Mouse (Mus musculus) lung, embryonic 14.5 days (tissue): ENCODE measurements at regions not wholly inside any gene's neighbourhood (a gene's known extent, or its start where the extent isn't known, plus 50 kb on each side); places are given as distances from the start of the nearest gene placed in this dataset.

ENCODE experiments used
- ATAC-seq: fragments of 200-750 bp; cut with Nextera tagmentation; 2 replicates; pipeline ENCODE4 v1.8.0; 2017; ENCODE audit warnings: mild to moderate bottlenecking, moderate TSS enrichment, moderate library complexity; ENCODE audit not compliant: insufficient read depth
- DNase-seq: peaks from one replicate; pipeline ENCODE4 v3.0.0-alpha.2; 2015
- H3K27ac ChIP-seq: fragments of 300-500 bp; sonication (generic); 2 replicates; pipeline ENCODE4 v1.5.1; 2014; ENCODE audit warnings: low read depth, mild to moderate bottlenecking, moderate library complexity
- H3K27me3 ChIP-seq: fragments of 300-500 bp; sonication (generic); 2 replicates; pipeline ENCODE4 v1.6.1; 2014; ENCODE audit warnings: low read length, control low read depth; ENCODE audit not compliant: insufficient read depth
- H3K36me3 ChIP-seq: fragments of 300-500 bp; sonication (generic); 2 replicates; pipeline ENCODE4 v1.6.1; 2014; ENCODE audit warnings: control low read depth; ENCODE audit not compliant: insufficient read depth
- H3K4me1 ChIP-seq: fragments of 300-500 bp; sonication (generic); 2 replicates; pipeline ENCODE4 v1.6.1; 2014; ENCODE audit warnings: antibody characterized with exemption, control low read depth; ENCODE audit not compliant: insufficient read depth
- H3K4me2 ChIP-seq: fragments of 300-500 bp; sonication (generic); 2 replicates; pipeline ENCODE4 v1.6.1; 2014; ENCODE audit warnings: mild to moderate bottlenecking
- H3K4me3 ChIP-seq: fragments of 300-500 bp; sonication (generic); 2 replicates; pipeline ENCODE4 v1.5.1; 2014; ENCODE audit warnings: low read depth, low read length
- H3K9ac ChIP-seq: fragments of 300-500 bp; sonication (generic); 2 replicates; pipeline ENCODE4 v1.6.1; 2014
- H3K9me3 ChIP-seq: fragments of 300-500 bp; sonication (generic); 2 replicates; pipeline ENCODE4 v1.6.1; 2016; ENCODE audit warnings: low read depth, low read length, control low read depth
- CTCF ChIP-seq: IDR thresholded peaks from 2 replicates; pipeline ENCODE4 v1.5.1; 2016; ENCODE audit warnings: antibody characterized with exemption, low read depth
- WGBS: fragments of 180-500 bp; shearing (Covaris S2); extraction: QIAGEN DNeasy Blood & Tissue Kit; methylation state at CpG from one replicate; pipeline ENCODE4 v1.1.7; 2014; 5-methylcytosine and 5-hydroxymethylcytosine counted together

GRCm38 (mm10) chr13:45130516-45131249 lies 52.2 kb downstream of the Gm9817 start:
- no peak for ATAC-seq

GRCm38 (mm10) chr13:45140616-45141015 lies 62.1 kb downstream of the Gm9817 start:
- no peak for TF ChIP-seq CTCF
- Histone ChIP-seq H3K36me3 (no peaks in the 10 kb centered on the region), H3K9me3 (no peaks in the 10 kb centered on the region), H3K27ac (no peak overlapping the region), H3K9ac (no peak overlapping the region), H3K4me3 (no peak overlapping the region), H3K27me3 (no peaks in the 10 kb centered on the region), H3K4me2 (no peak overlapping the region), H3K4me1 (no peaks in the 10 kb centered on the region)
- no peak for DNase-seq
- ATAC-seq = no peak
- 64% methylated on average over 2 of the region's 2 CpGs for WGBS

More at GRCm38 (mm10) chr13:45130516-45131249, 52.2 kb downstream of the Gm9817 start:
- H3K27ac ChIP-seq = no peak overlapping the region
- no peaks in the 10 kb centered on the region for H3K4me1 ChIP-seq
- DNase-seq = no peak
- H3K36me3 ChIP-seq = no peaks in the 10 kb centered on the region
- WGBS = 45% methylated on average over 4 of the region's 4 CpGs
- H3K4me3 ChIP-seq = no peak overlapping the region
- no peaks in the 10 kb centered on the region for H3K27me3 ChIP-seq
- H3K9ac ChIP-seq = no peak overlapping the region
- no peak overlapping the region for H3K4me2 ChIP-seq
- no peak for TF ChIP-seq CTCF
- H3K9me3 ChIP-seq = no peaks in the 10 kb centered on the region

DNA sequence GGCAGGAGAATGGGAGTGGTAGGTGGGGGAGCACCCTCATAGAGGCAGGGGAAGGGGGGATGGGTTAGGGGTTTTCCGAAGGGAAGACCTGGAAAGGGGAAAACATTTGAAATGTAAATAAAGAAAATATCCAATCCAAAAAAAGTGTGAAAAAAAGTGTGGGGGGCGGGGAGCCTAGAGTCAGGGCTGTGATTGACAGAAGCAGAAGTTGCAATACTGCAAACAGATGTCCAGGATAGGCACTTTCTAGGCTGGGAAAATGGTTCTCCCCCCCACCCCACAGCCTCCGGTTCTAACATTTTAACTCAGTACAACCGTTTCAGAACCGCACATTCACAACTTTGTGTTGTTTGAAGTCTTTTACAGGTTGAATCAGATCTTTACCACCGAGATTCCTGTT lies 66.6 kb downstream of the Gm9817 start:
- H3K36me3 ChIP-seq = no peaks in the 10 kb centered on the region
- H3K9me3 ChIP-seq = no peaks in the 10 kb centered on the region
- 73% methylated on average over 6 of the region's 6 CpGs for WGBS
- no peak for ATAC-seq
- H3K27me3 ChIP-seq = no peaks in the 10 kb centered on the region
- no peaks in the 10 kb centered on the region for H3K4me1 ChIP-seq
- no peak for TF ChIP-seq CTCF
- H3K4me2 ChIP-seq = no peak overlapping the region
- no peak overlapping the region for H3K4me3 ChIP-seq
- no peak overlapping the region for H3K27ac ChIP-seq
- no peak overlapping the region for H3K9ac ChIP-seq
- DNase-seq = no peak

- 71% methylated on average over 3 of the region's 3 CpGs for WGBS
- Histone ChIP-seq H3K9ac (no peak overlapping the region), H3K9me3 (no peaks in the 10 kb centered on the region), H3K36me3 (no peaks in the 10 kb centered on the region), H3K4me1 (no peaks in the 10 kb centered on the region), H3K27ac (no peak overlapping the region), H3K4me3 (no peak overlapping the region), H3K27me3 (no peaks in the 10 kb centered on the region), H3K4me2 (no peak overlapping the region)
- ATAC-seq = no peak
- DNase-seq = peak; percentile 15
- 0 out of 2 replicates have a peak, but pooled peaks have one; percentile 18 for TF ChIP-seq CTCF
These were observed 77.7 kb downstream of the Gm9817 start for GRCm38 (mm10) chr13:45156223-45156622.

- no peak for TF ChIP-seq CTCF
- 70% methylated on average over 2 of the region's 2 CpGs for WGBS
- H3K4me3 ChIP-seq = no peak overlapping the region
- H3K9me3 ChIP-seq = no peaks in the 10 kb centered on the region
- H3K36me3 ChIP-seq = no peaks in the 10 kb centered on the region
- ATAC-seq (no peak), DNase-seq (no peak)
- no peak overlapping the region for H3K9ac ChIP-seq
- H3K27me3 ChIP-seq = no peaks in the 10 kb centered on the region
- no peaks in the 10 kb centered on the region for H3K4me1 ChIP-seq
- no peak overlapping the region for H3K27ac ChIP-seq
- H3K4me2 ChIP-seq = no peak overlapping the region
These were observed 78.5 kb downstream of the Gm9817 start for GRCm38 (mm10) chr13:45156982-45157381.

DNA sequence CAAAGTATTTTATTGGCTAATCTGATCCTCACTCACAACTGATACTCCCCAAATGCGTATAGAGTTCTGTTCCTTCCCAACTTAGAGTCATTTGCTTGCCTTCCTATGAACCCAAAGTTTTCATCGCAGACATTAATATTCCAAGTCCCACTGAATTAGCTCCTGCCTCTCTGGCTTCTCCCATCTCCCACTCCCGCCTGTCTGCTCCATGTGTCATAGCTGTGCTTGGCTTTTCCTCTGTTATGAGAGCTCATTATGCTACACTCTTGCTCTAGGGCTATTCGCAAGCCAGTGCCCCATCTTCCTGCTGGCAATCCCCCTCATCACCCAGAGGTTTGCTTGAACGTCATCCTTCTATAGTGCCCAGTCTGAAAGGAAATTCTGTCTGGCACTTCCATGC lies 81.8 kb downstream of the Gm9817 start:
- Histone ChIP-seq H3K4me2 (no peak overlapping the region), H3K36me3 (no peaks in the 10 kb centered on the region), H3K27me3 (no peaks in the 10 kb centered on the region), H3K9ac (no peak overlapping the region), H3K4me3 (no peak overlapping the region), H3K27ac (no peak overlapping the region), H3K4me1 (no peaks in the 10 kb centered on the region), H3K9me3 (no peaks in the 10 kb centered on the region)
- no peak for TF ChIP-seq CTCF
- no peak for DNase-seq
- no peak for ATAC-seq
- 88% methylated on average over 5 of the region's 5 CpGs for WGBS

- H3K27me3 ChIP-seq = no peaks in the 10 kb centered on the region
- H3K27ac ChIP-seq = no peak overlapping the region
- H3K4me2 ChIP-seq = no peak overlapping the region
- 47% methylated on average over 6 of the region's 6 CpGs for WGBS
- DNase-seq (no peak), ATAC-seq (no peak)
- no peak for TF ChIP-seq CTCF
- no peaks in the 10 kb centered on the region for H3K4me1 ChIP-seq
- H3K9me3 ChIP-seq = no peaks in the 10 kb centered on the region
- H3K36me3 ChIP-seq = no peaks in the 10 kb centered on the region
- H3K9ac ChIP-seq = no peak overlapping the region
- H3K4me3 ChIP-seq = no peak overlapping the region
These were observed 85.7 kb downstream of the Gm9817 start for GRCm38 (mm10) chr13:45164001-45164778.
